Mouse (Mus musculus) T-helper 1 cell (primary cell): ENCODE measurements around the gene Arid1a.

Experiments
- in situ Hi-C: fragments of 300-600 bp; cut with MboI, MseI; formaldehyde crosslinking; loops from one replicate; pipeline ENCODE4 v1.15.1; 2025; ENCODE audit warnings: high pct_unique_total_duplicates

The Arid1a gene

DNA sequence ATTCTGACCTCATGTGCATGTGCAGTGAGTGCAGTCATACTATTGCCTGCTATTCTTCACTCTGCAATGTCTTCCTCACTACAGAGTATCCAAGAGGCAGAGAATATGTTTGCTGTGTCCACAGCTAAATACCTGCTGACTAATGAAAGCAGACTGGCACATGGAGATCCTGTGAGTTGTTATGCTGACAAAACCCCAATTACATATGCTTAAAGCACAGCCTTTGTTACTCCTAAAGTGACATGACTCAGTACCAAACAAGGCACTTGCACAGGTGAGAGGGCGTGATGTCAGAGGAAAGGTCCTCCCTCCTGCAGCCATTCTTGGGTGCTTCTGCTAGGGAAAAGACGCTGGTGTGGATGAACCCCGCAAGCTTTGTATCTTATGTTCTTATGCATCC, 21.3 kb downstream of the Arid1a start:
- in situ Hi-C loops, result no loop called here

DNA sequence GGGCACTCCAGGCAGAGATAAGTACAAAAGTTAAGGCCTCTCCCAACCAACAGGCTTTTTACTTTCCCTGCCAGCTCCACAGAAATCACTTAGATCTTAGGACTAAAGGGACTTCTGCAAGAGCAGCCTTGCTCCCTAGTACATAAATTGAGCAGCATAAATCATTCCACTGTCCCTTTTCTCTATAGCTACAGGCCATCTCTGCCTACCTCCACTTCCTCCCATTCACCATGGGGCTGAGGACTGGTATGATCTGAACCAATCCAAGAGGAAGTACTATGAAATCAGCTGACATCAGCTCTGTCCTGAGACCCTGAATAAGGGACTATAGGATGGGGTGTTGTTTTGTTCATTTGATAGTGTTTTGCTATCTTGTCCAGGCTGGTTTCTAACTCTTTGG, 26.4 kb downstream of the Arid1a start:
- in situ Hi-C loops, result no loop called here

DNA sequence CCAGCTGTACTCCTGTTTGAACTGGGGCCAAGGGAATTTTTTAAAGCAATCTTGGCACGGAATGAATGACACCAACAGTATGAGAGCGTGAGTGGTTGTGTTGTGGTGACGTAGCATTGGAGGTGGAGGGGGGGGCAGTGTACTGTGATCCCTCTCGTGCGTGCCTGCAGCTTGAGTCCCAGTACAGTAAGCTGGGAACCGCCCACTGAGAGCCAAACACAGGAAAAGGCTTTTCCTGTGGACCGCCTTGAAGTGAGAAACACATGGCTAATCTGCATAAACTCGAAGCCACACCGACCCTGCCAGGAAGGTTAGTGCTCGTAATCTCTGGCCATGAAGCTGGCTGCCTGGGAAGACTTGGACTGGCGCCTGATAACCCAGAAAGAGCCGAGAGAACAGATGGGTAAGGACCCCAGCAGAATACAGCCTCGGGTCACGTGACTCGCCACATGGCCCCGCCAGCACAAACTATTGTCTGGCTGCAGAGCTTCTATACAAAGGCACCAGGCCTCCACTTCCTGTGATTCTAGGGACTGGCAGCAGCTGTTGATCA, 27.0 kb downstream of the Arid1a start:
- in situ Hi-C loops, result no loop called here

DNA sequence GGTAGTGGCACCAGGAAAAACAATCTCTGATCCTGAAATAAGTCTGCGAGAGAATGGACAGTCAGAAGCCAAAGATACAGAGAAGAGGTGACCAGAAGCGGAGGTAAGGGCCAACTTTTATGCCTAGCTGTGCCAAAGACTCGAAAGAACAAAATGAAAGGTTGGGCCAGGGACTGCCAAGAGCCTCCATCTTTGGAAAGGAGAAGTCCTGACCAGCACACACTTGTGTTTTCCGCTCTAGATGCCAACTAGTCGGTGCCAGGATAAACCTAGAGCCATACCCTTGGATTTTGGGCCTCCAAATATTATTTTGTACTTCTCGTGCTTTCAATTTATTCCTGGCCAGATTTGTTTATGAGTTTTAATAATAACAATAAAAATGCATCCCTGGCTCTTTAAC, 27.6 kb downstream of the Arid1a start:
- in situ Hi-C loops, result no loop called here

DNA sequence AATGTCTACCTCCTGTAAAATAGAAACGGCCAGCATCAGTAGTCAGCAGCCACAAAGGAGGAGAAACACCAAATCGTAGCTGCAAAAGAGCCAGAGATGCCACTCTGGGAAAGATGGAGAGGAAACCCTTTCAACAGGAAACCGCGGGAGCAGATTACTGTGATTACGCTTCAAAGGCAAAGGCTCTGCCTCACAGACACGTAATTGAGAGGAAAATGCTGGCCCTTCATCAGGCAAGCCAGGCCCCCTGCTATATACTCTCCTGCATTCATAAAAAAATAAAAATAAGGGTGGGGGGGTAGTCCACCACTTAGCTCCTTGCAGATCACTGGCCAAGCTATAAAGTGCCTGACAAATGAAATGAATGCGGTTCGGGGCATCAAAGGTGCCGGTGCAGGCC, 28.3 kb downstream of the Arid1a start:
- in situ Hi-C loops, result no loop called here

DNA sequence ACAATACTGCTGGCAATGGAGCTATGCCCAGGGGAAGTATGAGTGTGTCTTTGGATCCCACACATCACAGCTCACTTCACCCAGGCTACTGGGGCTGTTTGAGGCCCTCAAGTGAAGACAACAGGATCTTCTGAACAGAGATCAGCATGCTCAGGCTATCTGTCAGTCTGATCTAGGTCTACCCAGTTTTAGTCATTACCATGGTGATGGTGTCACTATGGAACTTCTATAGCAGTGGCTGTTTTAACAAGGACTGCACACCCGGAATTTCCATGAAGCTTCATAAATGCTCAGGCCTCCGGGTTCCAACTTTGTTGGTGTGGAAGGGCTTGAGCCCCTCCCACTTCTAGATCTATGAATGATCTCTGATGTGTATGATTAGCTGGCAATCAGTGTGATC, 30.9 kb downstream of the Arid1a start:
- in situ Hi-C loops, result no loop called here

DNA sequence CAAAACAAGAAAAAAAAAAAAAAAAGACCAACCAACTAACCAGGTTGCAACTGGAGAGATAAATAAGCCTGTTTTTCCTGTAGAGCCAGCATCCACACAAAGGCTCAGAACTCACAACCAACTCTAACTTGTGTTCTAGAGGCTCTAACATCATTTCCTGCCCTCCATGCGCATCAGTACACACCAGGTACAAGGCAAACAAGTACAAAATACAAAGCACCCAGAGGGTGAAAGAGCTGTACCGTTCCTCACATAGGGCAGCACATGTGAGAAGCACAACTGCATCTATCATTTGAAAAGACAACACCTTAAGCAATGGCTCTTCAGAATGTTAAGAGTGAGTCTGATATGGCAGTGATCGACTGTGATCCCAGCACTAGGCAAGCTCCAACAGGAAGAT, 36.8 kb downstream of the Arid1a start:
- in situ Hi-C loops, result no loop called here

DNA sequence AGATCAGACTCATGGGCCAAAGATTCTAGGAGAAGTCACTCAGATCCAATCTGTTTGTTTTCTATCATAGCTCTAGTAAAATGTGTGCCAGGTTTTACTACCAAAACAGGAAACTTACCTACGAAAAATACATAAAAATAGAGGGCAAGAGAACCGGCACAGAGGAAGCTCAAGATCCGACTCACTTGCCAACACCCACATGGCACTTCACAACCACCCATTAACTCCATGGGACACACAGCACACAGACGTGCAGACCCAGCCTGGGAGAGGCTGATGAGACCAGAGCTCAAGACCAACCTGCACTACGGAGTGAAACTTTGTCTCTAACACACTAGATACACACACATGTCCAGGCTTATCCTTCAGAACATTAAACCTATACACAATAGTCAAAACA, 43.8 kb downstream of the Arid1a start:
- in situ Hi-C loops, result no loop called here

DNA sequence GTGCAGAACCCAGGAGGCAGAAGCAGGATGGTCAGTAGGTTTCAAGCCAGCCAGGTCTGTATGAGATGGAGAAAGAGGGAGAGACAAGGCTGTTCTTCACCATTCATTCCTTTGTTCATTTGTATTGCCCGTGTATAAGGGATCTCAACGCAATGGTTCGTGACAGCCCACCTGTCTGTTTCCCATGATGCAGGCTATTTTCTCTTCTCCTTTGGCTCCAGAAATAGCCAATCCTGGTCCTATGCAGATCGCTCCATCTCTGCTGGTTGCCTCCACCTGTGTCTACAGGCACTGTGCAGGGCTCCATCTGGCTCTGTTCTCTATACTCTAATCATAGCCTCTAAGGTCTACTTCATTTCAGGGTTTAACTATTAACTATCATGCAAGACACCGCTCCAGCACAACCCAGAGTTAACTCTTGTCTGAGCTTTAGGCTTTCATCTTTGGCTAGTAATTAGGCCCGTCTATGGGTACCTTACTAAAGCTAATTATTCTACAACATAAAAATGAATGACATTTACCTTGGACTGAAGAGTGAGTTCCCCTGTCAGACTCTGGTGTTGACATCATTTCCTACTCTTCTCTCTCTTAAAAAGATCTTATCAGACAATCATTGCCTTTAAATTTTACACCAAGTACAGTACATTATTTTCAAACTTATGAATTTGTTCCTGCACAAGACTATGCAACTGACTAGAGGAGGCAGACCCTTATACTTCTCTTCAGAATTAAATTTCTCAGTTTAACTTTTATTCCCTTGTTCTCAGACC, 45.1 kb downstream of the Arid1a start:
- in situ Hi-C loops, result no loop called here

DNA sequence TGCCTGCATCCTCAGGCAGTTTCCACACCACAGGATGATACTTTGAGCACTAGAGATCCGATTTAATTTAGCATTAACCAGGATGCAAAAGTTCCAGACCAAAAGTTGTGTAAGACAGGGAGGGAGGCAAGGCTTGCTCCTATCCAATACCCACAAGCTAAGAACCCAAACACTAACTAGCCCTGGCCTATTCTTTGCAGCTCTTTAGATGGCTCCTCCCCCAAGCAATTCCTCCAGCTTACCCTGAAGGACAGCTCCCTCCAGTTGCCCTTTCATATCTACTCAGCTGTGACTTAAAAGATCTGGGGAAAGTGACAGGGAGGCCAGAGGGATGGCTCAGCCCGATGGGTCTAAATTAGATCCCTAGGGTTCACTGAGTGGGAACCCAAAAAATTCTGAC, 47.2 kb downstream of the Arid1a start:
- in situ Hi-C loops, result no loop called here

DNA sequence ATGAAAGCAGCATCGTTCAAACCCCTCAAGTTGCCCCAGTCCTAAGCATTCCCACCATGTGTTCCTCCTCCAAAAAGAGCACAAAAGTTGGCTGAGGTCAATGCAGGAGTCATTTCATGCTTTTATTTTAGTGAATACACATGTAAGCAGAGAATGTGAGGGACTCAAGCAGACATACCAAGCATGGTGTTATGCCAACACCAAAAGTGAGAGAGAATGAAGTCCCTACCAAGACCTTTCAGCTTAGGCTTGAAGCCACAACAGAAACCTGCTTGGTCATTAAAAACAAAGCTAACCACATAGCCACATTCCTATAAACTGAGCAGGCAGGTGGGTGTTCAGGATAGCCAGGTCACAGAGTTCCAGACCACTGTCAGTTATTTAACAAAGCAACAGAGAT, 49.1 kb downstream of the Arid1a start:
- in situ Hi-C loops, result no loop called here

DNA sequence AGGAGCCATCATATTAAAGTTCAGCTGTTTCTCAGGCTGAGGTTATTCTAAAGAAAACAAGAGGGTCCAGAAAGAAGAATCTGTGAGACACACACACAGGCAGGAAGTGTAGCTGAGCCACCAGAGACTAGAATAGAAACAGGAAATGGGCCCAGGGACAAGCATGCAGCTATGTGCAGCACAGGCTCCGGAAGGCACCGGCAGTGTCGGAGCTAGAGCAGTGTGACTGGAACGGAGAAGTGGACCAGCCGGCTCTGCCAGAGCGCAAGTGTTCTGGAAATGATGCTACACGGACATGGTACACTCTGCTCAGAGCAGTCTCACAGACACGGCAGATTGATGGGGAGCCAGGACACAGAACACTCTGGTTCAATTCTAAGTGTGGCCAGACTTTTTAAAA, 49.6 kb downstream of the Arid1a start:
- in situ Hi-C loops, result no loop called here

DNA sequence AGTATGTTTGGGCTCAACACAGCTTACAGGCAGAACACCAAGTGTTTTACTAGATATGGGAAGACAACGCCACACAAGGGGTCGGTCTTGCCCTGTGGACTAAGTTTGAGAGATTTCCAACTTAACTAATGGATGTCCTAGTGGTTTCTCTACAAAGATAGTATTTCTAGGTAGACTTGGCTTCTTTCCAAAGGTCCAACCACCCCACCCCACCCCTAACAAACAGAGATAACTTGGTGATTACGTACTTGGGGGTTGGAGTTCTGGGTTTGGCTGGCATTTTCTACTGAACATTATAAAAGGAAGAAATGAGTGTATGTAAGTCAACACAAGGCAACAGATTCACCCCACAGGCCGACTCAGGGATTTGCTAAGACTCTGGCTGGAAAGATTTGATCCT, 51.5 kb downstream of the Arid1a start:
- in situ Hi-C loops, result no loop called here

DNA sequence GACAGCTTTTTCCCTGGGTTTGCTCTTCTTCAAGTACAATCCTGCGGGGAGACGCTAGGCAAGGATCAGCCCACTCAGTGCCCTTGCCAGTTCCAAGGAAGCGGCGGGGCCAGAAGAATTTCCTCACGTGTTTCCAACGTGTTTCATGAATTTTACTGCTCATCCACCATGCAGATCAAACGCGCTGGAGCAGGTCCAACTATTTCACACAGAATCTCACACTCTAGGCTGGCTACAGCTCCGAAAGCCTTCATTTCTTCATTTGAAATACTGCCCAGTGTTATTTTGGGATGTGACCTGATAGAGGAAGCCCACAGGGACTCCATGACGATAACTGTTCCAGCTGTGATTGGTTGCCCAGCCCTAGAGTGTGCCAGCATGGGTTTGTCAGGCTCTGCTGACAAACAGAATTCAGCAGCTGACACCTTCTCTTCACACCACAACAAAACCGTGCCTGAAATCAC, 55.6 kb downstream of the Arid1a start:
- in situ Hi-C loops, result no loop called here

DNA sequence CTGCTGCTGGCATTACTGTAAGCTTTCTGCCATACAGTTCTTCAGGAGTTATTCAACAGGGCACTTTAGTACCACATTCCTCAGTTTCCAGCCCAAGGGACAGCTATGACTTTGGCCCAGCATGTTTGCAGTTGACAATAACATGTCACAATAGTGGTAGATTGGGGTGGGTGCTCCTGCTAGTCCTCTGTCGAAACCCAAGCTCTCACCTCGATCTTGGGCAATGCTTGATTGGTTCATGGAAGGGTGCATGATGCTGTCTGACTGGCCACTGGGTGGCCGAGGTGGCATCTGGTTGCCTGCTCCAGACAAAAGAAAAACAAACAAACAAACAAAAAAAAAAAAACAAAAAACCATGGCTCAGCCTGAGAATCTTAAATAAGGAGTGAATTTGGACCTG, 61.2 kb downstream of the Arid1a start:
- in situ Hi-C loops, result no loop called here

DNA sequence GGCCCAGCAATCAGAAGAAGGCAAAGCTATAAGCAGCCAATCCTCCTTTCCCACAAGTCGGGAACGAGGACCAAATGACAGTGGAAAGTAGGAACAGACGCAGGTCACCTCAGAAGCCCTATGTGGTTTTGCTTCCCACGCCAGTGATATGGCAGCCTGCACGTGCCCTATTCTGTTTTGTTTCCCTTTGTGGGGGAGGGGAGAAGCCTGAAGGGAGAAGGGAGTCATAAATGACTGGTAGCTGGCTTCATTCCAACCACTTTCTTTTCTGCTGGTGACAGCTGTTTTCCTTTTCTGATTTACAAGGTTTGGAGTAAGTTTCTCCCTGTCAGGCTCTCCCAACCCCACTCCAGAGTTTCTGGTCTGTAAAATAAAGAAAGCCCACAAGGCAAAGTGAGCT, 66.3 kb downstream of the Arid1a start:
- in situ Hi-C loops, result no loop called here

DNA sequence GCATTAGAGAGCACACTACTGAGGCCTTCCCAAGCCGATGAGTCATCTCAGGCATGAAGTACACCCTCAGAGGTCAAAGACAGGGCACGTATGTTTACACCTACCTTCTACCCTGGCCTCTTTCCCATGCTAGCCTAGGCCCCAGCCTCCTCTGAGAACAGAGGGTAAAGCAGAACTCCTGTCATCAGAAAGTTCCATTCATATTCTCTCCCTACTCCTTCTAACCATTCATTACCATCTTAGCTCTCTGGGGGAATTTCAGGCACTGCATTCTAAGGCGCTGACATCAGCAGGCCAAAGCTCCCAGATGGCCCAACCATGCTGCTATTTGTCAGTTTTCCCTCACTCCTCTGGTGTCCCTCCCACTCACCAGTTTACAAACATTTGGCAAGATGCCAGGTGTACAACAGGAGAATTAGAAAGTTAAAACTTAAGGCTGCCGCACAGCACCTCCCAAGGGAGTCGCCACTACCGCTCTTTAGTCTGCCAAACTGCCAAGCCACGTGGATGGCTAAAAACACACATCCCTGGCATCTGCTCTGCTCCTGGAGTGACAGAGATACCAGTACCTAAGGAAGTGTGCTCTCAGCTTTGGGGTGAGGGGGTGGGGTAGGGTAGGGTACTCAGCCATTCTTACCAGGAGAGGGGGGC, 68.0 kb downstream of the Arid1a start:
- in situ Hi-C loops, result no loop called here

DNA sequence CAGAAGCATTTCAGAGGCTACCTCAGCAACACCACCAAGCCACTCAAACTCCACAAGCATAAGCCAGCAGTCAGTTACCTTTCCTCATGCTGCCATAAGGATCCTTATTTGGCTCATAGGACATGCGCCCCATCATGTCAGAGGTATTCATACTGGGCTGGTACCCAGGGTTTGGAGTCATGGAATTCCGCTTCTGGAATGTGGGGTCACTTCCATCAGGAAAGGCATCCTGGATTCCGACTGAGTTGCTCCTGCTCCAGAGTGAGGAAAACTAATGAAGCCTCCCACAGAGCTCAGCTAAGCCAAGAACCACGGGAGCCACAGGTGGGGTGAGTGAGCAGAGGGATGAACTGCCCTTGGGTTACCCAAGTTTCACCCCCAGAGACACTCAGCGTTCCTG, 69.4 kb downstream of the Arid1a start:
- in situ Hi-C loops, result no loop called here

DNA sequence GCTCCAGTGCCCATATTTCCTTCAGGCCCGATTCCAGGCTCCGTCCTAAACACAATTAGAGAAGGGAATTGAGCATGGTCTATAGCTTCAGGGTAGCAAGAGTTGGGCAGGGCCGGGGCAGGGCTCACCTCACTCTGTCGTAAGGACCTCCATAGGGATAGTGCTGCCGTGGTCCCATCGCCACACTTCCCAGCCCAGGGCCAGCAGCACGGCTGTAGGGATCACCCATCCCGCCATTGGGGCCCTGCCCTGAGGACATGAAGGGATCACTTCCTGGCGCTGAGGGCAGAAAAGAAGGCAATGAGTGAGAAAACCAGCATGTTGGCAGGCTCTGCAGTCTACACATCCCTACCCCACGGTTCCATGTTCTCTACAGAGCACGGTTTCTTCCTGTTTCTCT, 70.1 kb downstream of the Arid1a start:
- in situ Hi-C loops, result no loop called here

DNA sequence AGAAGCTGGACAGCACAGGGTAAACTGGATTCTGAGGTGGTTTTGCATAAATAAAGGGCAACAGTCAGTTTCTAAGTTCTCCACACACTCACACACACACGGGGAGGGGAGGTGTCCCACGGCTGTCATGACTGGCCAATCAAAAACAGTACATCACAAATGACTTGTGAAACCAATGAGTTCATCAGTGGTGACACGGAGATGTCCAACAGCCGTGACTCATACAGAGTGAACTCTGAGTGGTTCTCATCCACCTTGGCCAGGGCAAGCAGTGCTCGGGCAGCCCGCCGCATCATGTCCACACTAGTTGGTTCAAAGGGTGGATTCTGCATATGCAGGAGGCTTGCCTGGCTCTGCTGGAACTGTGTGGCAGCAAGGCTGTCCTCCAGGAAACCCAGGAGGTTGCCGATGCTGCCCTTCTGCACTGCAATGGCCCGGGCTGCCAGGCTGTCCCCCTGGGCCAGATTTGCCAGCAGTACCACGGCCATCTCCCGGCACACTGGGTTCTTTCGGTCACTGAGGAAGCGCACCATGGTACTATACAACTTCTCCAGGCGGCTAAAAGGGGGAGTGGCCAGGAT, 76.3 kb downstream of the Arid1a start:
- in situ Hi-C loops, result no loop called here

DNA sequence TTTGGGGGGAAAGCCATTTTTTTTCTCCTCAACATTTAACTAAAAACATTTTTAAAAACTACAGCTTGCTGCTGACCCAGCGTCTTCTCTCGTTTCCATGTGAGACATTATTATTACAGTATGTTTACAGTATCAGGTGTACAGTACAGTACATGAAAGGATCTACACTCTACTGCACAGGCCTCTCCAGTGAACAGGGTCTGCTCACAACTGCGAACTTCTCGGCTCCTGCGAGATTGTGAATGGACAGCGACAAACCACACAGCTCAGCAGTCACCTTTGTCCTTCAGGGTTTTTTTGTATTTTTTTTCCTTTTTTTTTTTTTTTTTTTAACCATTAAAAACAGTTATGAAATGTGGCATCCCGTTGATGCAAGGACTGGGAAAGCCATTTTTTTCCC, 76.9 kb downstream of the Arid1a start:
- in situ Hi-C loops, result no loop called here

DNA sequence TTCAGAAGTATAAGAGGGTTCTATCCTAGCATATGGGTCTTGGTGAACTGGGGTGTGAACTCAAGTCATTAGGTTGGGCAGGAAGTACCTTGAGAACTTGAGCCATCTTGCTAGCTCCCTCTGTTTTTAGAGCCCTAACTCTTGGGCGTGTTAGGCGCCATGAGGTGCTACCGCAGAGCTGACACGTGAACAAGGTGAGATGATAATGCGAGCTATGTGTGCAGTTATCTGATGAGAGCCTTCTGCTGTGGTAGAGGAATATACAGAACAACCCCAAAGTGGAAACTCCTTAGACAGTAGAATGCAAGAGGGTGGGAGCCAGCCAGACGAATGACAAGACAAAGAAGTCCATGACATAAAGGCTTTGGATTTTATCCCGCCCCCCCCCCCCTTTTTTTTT, 79.3 kb downstream of the Arid1a start:
- in situ Hi-C loops, result no loop called here

DNA sequence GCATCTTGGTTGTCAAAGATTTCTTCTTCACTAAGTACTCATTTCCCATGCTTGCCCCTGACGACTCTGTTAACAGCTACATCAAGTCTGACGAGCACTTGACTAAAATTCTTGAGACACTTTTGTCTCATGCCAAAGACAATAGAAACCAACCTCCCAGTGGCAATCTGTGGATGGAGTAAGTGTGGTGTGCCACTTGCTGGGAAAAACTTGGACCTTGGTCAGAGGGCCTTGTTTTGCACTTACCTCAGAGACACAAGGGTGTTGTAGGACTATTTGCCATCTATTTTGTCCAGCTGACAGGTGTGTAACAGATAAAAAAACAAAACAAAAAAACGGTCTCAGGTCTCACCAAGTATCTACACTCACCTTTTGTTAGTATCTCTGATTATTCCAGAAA, 80.4 kb downstream of the Arid1a start:
- in situ Hi-C loops, result no loop called here
